Mouse (Mus musculus) mouse trophoblast stem cell (cell line): Measurements from ENCODE around the gene Fam205c.

ENCODE experiments used
- in situ Hi-C, 2 experiments: fragments of 300-500 bp; cut with MseI, MboI; formaldehyde crosslinking; loops; 2 replicates in 1 of 2; 3 replicates in 1 of 2; pipeline ENCODE4 v1.15.1; 2025

The Fam205c gene

GRCm38 (mm10) chr4:42874134-42874533 lies at the start of gene Fam205c:
Fam205c (minus strand) TSS chr4:42874234.
- in situ Hi-C loops = no loop called here

- in situ Hi-C loops = no loop called here
Observed at GRCm38 (mm10) chr4:42922461-42922860, 48.4 kb upstream of the Fam205c start.

GRCm38 (mm10) chr4:42922056-42922455 lies 48.0 kb upstream of the Fam205c start:
- in situ Hi-C loops = no loop called here

- in situ Hi-C loops = no loop called here
Observed at GRCm38 (mm10) chr4:42921536-42921935, 47.5 kb upstream of the Fam205c start.

GRCm38 (mm10) chr4:42920726-42921125 lies 46.7 kb upstream of the Fam205c start:
- in situ Hi-C loops = no loop called here

GRCm38 (mm10) chr4:42917402-42917774 lies 43.4 kb upstream of the Fam205c start:
- in situ Hi-C loops = no loop called here

GRCm38 (mm10) chr4:42916617-42917401 lies 42.8 kb upstream of the Fam205c start, which contains the start of gene Phf24:
Phf24 (plus strand) TSS chr4:42916660.
- in situ Hi-C loops = no loop called here

- in situ Hi-C loops = no loop called here
Observed at GRCm38 (mm10) chr4:42915966-42916365, 41.9 kb upstream of the Fam205c start.

GRCm38 (mm10) chr4:42915311-42915710 lies 41.3 kb upstream of the Fam205c start:
- in situ Hi-C loops = no loop called here

- in situ Hi-C loops = no loop called here
Observed at GRCm38 (mm10) chr4:42913391-42913790, 39.4 kb upstream of the Fam205c start.

GRCm38 (mm10) chr4:42904966-42905365 lies 30.9 kb upstream of the Fam205c start:
- in situ Hi-C loops = no loop called here

GRCm38 (mm10) chr4:42904523-42904922 lies 30.5 kb upstream of the Fam205c start:
- in situ Hi-C loops = no loop called here

- in situ Hi-C loops = no loop called here
Observed at GRCm38 (mm10) chr4:42903942-42904341, 29.9 kb upstream of the Fam205c start.

- in situ Hi-C loops = no loop called here
Observed at GRCm38 (mm10) chr4:42902730-42903129, 28.7 kb upstream of the Fam205c start.

GRCm38 (mm10) chr4:42902174-42902573 lies 28.1 kb upstream of the Fam205c start:
- in situ Hi-C loops = no loop called here

GRCm38 (mm10) chr4:42900878-42901277 lies 26.8 kb upstream of the Fam205c start:
- in situ Hi-C loops = no loop called here

GRCm38 (mm10) chr4:42898914-42899313 lies 24.9 kb upstream of the Fam205c start:
- in situ Hi-C loops = no loop called here

GRCm38 (mm10) chr4:42895118-42895517 lies 21.1 kb upstream of the Fam205c start:
- in situ Hi-C loops = no loop called here

GRCm38 (mm10) chr4:42891176-42891575 lies 17.1 kb upstream of the Fam205c start:
- in situ Hi-C loops = no loop called here

GRCm38 (mm10) chr4:42888806-42889205 lies 14.8 kb upstream of the Fam205c start:
- in situ Hi-C loops = no loop called here

- in situ Hi-C loops = no loop called here
Observed at GRCm38 (mm10) chr4:42886926-42887325, 12.9 kb upstream of the Fam205c start.

GRCm38 (mm10) chr4:42880677-42880948 lies 6.6 kb upstream of the Fam205c start:
- in situ Hi-C loops = no loop called here

GRCm38 (mm10) chr4:42879829-42880676 lies 6.0 kb upstream of the Fam205c start:
- in situ Hi-C loops = loop anchor here (5.0 kb wide), 2 partner anchors 52 to 62 kb away; no protein-coding TSS in a partner anchor
